Mouse (Mus musculus): ENCODE data around the gene Galnt16. TPM values are rescaled to one million over a fixed set of nuclear protein-coding genes. Genes with fewer than 3 reads are reported as not detected.

Galnt16 gene
- polyA plus RNA-seq, 1 experiment: 0.11 TPM

DNA sequence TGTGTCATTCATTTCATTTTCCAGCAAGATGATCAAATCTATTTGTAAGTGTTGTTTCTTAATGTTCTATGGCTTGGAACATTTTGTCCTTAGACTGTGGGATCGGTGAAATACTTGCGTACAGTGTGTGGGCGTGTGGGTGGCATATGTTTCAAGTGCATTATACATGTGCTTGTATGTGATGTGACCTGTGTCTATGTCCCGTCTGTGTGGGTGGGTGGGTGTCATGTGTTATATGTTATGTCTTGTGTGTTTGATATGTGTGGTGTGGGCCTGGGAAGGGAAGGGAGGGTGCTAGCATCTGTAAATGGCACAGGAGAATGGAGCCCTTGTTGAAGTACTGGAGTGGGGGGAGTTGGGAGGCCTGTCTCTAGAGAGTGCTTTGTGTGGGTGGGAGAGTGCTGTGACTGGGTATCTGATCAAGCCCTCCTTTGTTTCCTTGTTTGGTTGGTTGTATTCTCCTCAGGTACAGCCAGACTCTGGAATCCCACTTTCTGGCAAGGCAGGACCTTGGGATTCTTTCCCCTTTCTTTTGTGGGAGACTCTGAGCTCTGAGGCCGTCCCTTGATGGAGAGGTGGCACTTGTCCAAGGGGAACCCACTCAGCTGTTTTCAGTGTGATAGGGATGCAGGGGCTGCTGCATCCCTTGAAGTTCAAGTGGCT is 9.8 kb downstream of the Galnt16 start:
- Histone ChIP-seq H3ac (ENCODE audit: control insufficient read depth, insufficient read length) (no peak overlapping the region), H3K4me2 (ENCODE audit: low read depth) (no peak overlapping the region), H3K4me3 (no peak overlapping the region), H3K79me2 (ENCODE audit: control insufficient read depth, insufficient read depth) (no peaks in the 10 kb centered on the region), H3K36me3 (ENCODE audit: control insufficient read depth, insufficient read depth) (no peaks in the 10 kb centered on the region), H3K27me3 (ENCODE audit: control insufficient read depth, insufficient read depth, insufficient read length) (peaks cover 58% of the 10 kb centered on the region)
- TF ChIP-seq TCF12 (IDR thresholded peaks at IDR 0.05; ENCODE audit: insufficient read depth, poor library complexity, severe bottlenecking): no peak
- no peak for TF ChIP-seq CEBPB (IDR thresholded peaks at IDR 0.05; ENCODE audit: insufficient read depth, poor library complexity, severe bottlenecking)
- no peak for TF ChIP-seq TCF3 (IDR thresholded peaks at IDR 0.05; ENCODE audit: insufficient read length, low read depth)
- no peak for TF ChIP-seq USF1 (IDR thresholded peaks at IDR 0.05; ENCODE audit: low read depth)
- TF ChIP-seq MYOG (IDR thresholded peaks at IDR 0.05; ENCODE audit: control insufficient read depth in 1 of 3, insufficient read depth in 1 of 3, insufficient read length in 2 of 3, low read depth in 2 of 3): no peak
- no peak for TF ChIP-seq REST (IDR thresholded peaks at IDR 0.05; ENCODE audit: insufficient read depth, insufficient read length)
- no peak for TF ChIP-seq POLR2AphosphoS2 (IDR thresholded peaks at IDR 0.05; ENCODE audit: insufficient read length, low read depth)

DNA sequence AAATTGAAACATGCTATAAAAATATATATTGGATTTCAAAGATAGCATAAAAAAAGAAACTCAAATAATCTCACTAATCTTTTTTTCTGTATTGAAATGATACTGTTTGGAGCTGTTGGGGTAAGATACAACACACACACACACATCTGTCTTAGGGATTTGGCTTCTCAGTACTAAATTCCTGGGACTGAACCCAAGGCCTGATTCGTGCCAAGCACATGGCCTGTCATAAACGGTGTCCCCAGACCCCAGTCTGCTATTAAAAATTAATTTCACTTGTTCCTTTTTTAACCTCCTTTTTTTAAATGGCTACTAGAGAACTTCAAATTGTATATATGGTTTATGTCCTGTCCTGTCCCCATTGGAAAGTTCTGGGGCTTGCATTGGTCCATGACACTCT is 12.0 kb downstream of the Galnt16 start:
- Histone ChIP-seq H3K79me2 (ENCODE audit: control insufficient read depth, insufficient read depth) (no peaks in the 10 kb centered on the region), H3K36me3 (ENCODE audit: control insufficient read depth, insufficient read depth) (no peaks in the 10 kb centered on the region), H3K4me3 (no peak overlapping the region), H3K27me3 (ENCODE audit: control insufficient read depth, insufficient read depth, insufficient read length) (peaks cover 65% of the 10 kb centered on the region), H3ac (ENCODE audit: control insufficient read depth, insufficient read length) (no peak overlapping the region), H3K4me2 (ENCODE audit: low read depth) (no peak overlapping the region)
- TF ChIP-seq USF1 (IDR thresholded peaks at IDR 0.05; ENCODE audit: low read depth) (no peak), MAX (IDR thresholded peaks at IDR 0.05; ENCODE audit: low read depth) (no peak), E2F4 (IDR thresholded peaks at IDR 0.05; ENCODE audit: insufficient read depth) (no peak), CEBPB (IDR thresholded peaks at IDR 0.05; ENCODE audit: insufficient read depth, poor library complexity, severe bottlenecking) (no peak), POLR2AphosphoS2 (IDR thresholded peaks at IDR 0.05; ENCODE audit: insufficient read length, low read depth) (no peak), MYOG (IDR thresholded peaks at IDR 0.05; ENCODE audit: control insufficient read depth in 1 of 3, insufficient read depth in 1 of 3, insufficient read length in 2 of 3, low read depth in 2 of 3) (no peak), POLR2A (IDR thresholded peaks at IDR 0.05; ENCODE audit: insufficient read length, low read depth) (no peak), TCF3 (IDR thresholded peaks at IDR 0.05; ENCODE audit: insufficient read length, low read depth) (no peak), MYOD1 (IDR thresholded peaks at IDR 0.05; ENCODE audit: control insufficient read depth in 1 of 3, insufficient read length in 2 of 3, low read depth in 2 of 3) (no peak), TCF12 (IDR thresholded peaks at IDR 0.05; ENCODE audit: insufficient read depth, poor library complexity, severe bottlenecking) (no peak), REST (IDR thresholded peaks at IDR 0.05; ENCODE audit: insufficient read depth, insufficient read length) (no peak), SRF (IDR thresholded peaks at IDR 0.05; ENCODE audit: control insufficient read depth, insufficient read length, low read depth) (no peak)

GRCm38 (mm10) chr12:80530630-80531029 is 12.6 kb downstream of the Galnt16 start:
- TF ChIP-seq USF1 (IDR thresholded peaks at IDR 0.05; ENCODE audit: low read depth): no peak
- TF ChIP-seq TCF3 (IDR thresholded peaks at IDR 0.05; ENCODE audit: insufficient read length, low read depth): no peak
- TF ChIP-seq MYOD1 (IDR thresholded peaks at IDR 0.05; ENCODE audit: control insufficient read depth in 1 of 3, insufficient read length in 2 of 3, low read depth in 2 of 3): no peak
- TF ChIP-seq E2F4 (IDR thresholded peaks at IDR 0.05; ENCODE audit: insufficient read depth): no peak
- no peak for TF ChIP-seq TCF12 (IDR thresholded peaks at IDR 0.05; ENCODE audit: insufficient read depth, poor library complexity, severe bottlenecking)
- no peak for TF ChIP-seq MYOG (IDR thresholded peaks at IDR 0.05; ENCODE audit: control insufficient read depth in 1 of 3, insufficient read depth in 1 of 3, insufficient read length in 2 of 3, low read depth in 2 of 3)
- TF ChIP-seq REST (IDR thresholded peaks at IDR 0.05; ENCODE audit: insufficient read depth, insufficient read length): no peak
- no peak for TF ChIP-seq MAX (IDR thresholded peaks at IDR 0.05; ENCODE audit: low read depth)
- no peak for TF ChIP-seq POLR2A (IDR thresholded peaks at IDR 0.05; ENCODE audit: insufficient read length, low read depth)
- no peak for TF ChIP-seq POLR2AphosphoS2 (IDR thresholded peaks at IDR 0.05; ENCODE audit: insufficient read length, low read depth)
- H3ac ChIP-seq (ENCODE audit: control insufficient read depth, insufficient read length): no peak overlapping the region
- peaks cover 66% of the 10 kb centered on the region for H3K27me3 ChIP-seq (ENCODE audit: control insufficient read depth, insufficient read depth, insufficient read length)
- H3K4me3 ChIP-seq: no peak overlapping the region
- H3K36me3 ChIP-seq (ENCODE audit: control insufficient read depth, insufficient read depth): no peaks in the 10 kb centered on the region
- no peak overlapping the region for H3K4me2 ChIP-seq (ENCODE audit: low read depth)
- no peaks in the 10 kb centered on the region for H3K79me2 ChIP-seq (ENCODE audit: control insufficient read depth, insufficient read depth)

DNA sequence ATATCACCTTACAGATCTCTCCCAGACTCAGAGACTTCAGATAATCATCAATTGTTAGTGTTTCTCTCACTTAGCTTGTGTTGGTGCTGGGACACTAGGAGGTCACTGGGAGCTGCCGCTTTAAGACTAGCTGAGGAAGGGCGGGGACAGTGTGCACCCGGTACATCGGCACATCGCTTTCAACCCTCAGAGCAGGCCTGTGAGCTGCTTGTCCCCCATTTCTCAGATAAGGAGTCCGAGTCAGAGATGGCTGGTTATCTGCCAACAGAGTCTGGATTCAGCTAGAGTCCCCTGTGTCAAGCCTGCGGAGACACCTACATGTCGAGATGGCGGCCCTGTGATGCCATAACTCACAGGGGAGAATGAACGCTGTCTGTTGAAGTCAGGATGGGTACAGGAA is 13.5 kb downstream of the Galnt16 start:
- no peak overlapping the region for H3K4me3 ChIP-seq
- no peak overlapping the region for H3K4me2 ChIP-seq (ENCODE audit: low read depth)
- H3K36me3 ChIP-seq (ENCODE audit: control insufficient read depth, insufficient read depth): no peaks in the 10 kb centered on the region
- TF ChIP-seq REST (IDR thresholded peaks at IDR 0.05; ENCODE audit: insufficient read depth, insufficient read length): no peak
- TF ChIP-seq TCF3 (IDR thresholded peaks at IDR 0.05; ENCODE audit: insufficient read length, low read depth): no peak
- no peak for TF ChIP-seq MAX (IDR thresholded peaks at IDR 0.05; ENCODE audit: low read depth)
- no peak for TF ChIP-seq POLR2A (IDR thresholded peaks at IDR 0.05; ENCODE audit: insufficient read length, low read depth)
- TF ChIP-seq E2F4 (IDR thresholded peaks at IDR 0.05; ENCODE audit: insufficient read depth): no peak
- no peak for TF ChIP-seq TCF12 (IDR thresholded peaks at IDR 0.05; ENCODE audit: insufficient read depth, poor library complexity, severe bottlenecking)
- TF ChIP-seq MYOD1 (IDR thresholded peaks at IDR 0.05; ENCODE audit: control insufficient read depth in 1 of 3, insufficient read length in 2 of 3, low read depth in 2 of 3): no peak
- no peak for TF ChIP-seq USF1 (IDR thresholded peaks at IDR 0.05; ENCODE audit: low read depth)
- no peak for TF ChIP-seq SRF (IDR thresholded peaks at IDR 0.05; ENCODE audit: control insufficient read depth, insufficient read length, low read depth)
- no peak for TF ChIP-seq CEBPB (IDR thresholded peaks at IDR 0.05; ENCODE audit: insufficient read depth, poor library complexity, severe bottlenecking)
- TF ChIP-seq POLR2AphosphoS2 (IDR thresholded peaks at IDR 0.05; ENCODE audit: insufficient read length, low read depth): no peak
- no peak for TF ChIP-seq MYOG (IDR thresholded peaks at IDR 0.05; ENCODE audit: control insufficient read depth in 1 of 3, insufficient read depth in 1 of 3, insufficient read length in 2 of 3, low read depth in 2 of 3)
- peaks cover 69% of the 10 kb centered on the region for H3K27me3 ChIP-seq (ENCODE audit: control insufficient read depth, insufficient read depth, insufficient read length)
- no peaks in the 10 kb centered on the region for H3K79me2 ChIP-seq (ENCODE audit: control insufficient read depth, insufficient read depth)
- no peak overlapping the region for H3ac ChIP-seq (ENCODE audit: control insufficient read depth, insufficient read length)

Measured in myocyte (in vitro differentiated cells).